ENCODE assay signal across 8 mouse cellular contexts in the genomic region with DNA sequence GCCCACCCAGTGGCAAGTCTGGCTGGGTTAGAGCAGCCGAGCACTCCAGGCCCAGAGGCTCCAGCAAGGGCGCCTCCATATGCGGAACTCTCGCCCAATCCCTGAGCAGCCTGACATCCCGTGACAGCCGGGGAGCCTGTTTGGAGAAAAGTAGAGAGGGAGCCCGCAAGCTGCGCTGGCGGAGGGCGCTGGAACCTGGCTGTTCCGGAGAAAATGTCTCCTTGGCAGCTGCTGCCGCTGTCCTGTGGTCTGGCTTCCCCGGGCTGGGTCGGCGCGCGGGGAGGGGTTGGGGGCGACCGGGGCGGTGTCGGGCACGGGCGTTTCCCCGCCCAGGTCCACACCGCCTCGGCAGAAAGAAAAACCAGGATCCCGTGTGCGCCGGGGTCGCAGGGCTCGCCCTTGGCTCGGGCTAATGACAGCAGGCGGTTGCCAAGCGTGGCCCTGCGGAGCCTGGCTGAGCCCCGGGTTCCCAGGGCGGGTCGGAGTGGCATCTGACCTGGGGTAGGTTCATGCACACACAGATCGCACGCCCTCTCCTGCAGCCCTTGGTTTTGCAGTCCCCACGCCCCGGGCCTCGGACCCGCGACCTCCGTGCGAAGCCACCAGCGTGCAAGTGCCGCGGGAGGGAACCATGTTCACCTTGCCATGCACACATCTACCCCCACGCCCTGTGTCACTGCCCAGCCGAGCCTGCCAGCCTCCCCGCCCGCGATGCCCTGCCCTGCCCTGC. TPM values are rescaled to one million over a fixed set of nuclear protein-coding genes. Genes with fewer than 3 reads are reported as not detected.
DNase-seq lines count a peak whose midpoint lies in the region; ATAC-seq and TF ChIP-seq lines count a peak whose summit lies in the region.

No protein-coding gene starts in this region.

- peaks cover 4 to 6% of the 10 kb centered on the region in 2 experiments; a peak in 1 of 4 replicates for H3K4me1 ChIP-seq in MEL (ENCODE audit: control insufficient read depth in 1 of 2, insufficient read depth in 2 of 2, low read length in 2 of 2)
- peaks cover 17% of the 10 kb centered on the region for H3K4me1 ChIP-seq in forebrain, embryonic 16.5 days (replicated peaks; ENCODE audit: control insufficient read depth, insufficient read depth, low read length)
- peaks cover 6% of the 10 kb centered on the region; the same call in 1 of the 2 replicates for H3K4me1 ChIP-seq in lung, adult 2 months (ENCODE audit: control insufficient read depth, insufficient read depth, low read length)
- peaks cover 25% of the 10 kb centered on the region for H3K4me1 ChIP-seq in neural tube, embryonic 15.5 days

- H3K79me2 ChIP-seq in MEL (ENCODE audit: control insufficient read depth, insufficient read depth, low read length, poor library complexity): peaks cover 17% of the 10 kb centered on the region

- peak overlapping the region; percentile 57 for H3K27ac ChIP-seq in MEL (ENCODE audit: control insufficient read depth, low read depth, low read length)
- peak overlapping the region; percentile 95 for H3K27ac ChIP-seq in forebrain, embryonic 16.5 days (ENCODE audit: low read length)
- peak overlapping the region; percentile 99 for H3K27ac ChIP-seq in layer of hippocampus, adult 2 months
- peak overlapping the region; percentile 99 for H3K27ac ChIP-seq in neural tube, embryonic 15.5 days (replicated peaks)

- intact Hi-C loops in heart, postnatal 36 days (cut with DNase I): loop anchor here (5.0 kb wide), 1 partner anchor 1209 kb away; the partner anchor contains the start of gene Angel2

- TF ChIP-seq CTCF in MEL (IDR thresholded peaks at IDR 0.05 in 2 of 3, conservative IDR thresholded peaks at IDR 0.05 in 1 of 3; ENCODE audit: control insufficient read depth in 1 of 3, insufficient read depth in 1 of 3, low read depth in 2 of 3, low read length in 3 of 3, poor library complexity in 1 of 3, severe bottlenecking in 1 of 3): no peak
- peak; percentile 26 for TF ChIP-seq CTCF in layer of hippocampus, adult 2 months (conservative IDR thresholded peaks at IDR 0.05)
- no peak for TF ChIP-seq CTCF in lung, adult 2 months (IDR thresholded peaks at IDR 0.05; ENCODE audit: insufficient read depth, low read length)

- peak; percentile 89 for DNase-seq in MEL (ENCODE audit: low read depth, low spot score)
- DNase-seq in cerebellum, adult 18-20 months: peak; percentile 80 to 88
- peak; percentile 76 to 81 for DNase-seq in heart, postnatal 36 days
- peak; percentile 84 to 87 for DNase-seq in layer of hippocampus, adult 2 months (ENCODE audit: low spot score in 2 of 2)
- DNase-seq in lung, adult 2 months: peak; percentile 75
- DNase-seq in testis, postnatal 10 days (ENCODE audit: low spot score): peak; percentile 80

- peaks cover 0 to 11% of the 10 kb centered on the region in 2 experiments; a peak in 2 of 4 replicates for H3K36me3 ChIP-seq in MEL (ENCODE audit: control insufficient read depth in 1 of 2, insufficient read depth in 2 of 2, low read length in 2 of 2)
- no peaks in the 10 kb centered on the region for H3K36me3 ChIP-seq in forebrain, embryonic 16.5 days (ENCODE audit: control insufficient read depth, insufficient read depth)
- no peaks in the 10 kb centered on the region for H3K36me3 ChIP-seq in neural tube, embryonic 15.5 days

- peak; percentile 87 for ATAC-seq in forebrain, embryonic 16.5 days
- peak; percentile 80 for ATAC-seq in neural tube, embryonic 15.5 days (ENCODE audit: low FRiP score)

- under 1% methylated on average over 53 of the region's 55 CpGs for WGBS in forebrain, embryonic 16.5 days
- WGBS in lung, adult 2 months: under 1% methylated on average over 53 of the region's 55 CpGs
- under 1% methylated on average over 55 of the region's 55 CpGs for WGBS in neural tube, embryonic 15.5 days

- TF ChIP-seq RAD21 in MEL (IDR thresholded peaks at IDR 0.05; ENCODE audit: low read depth, low read length): no peak

- H3K27me3 ChIP-seq in MEL (ENCODE audit: control insufficient read depth in 1 of 2, insufficient read depth in 2 of 2, low read length in 2 of 2): no peaks in the 10 kb centered on the region
- no peaks in the 10 kb centered on the region for H3K27me3 ChIP-seq in forebrain, embryonic 16.5 days (replicated peaks; ENCODE audit: control insufficient read depth, insufficient read depth, low read length)
- H3K27me3 ChIP-seq in neural tube, embryonic 15.5 days (replicated peaks): no peaks in the 10 kb centered on the region

- no peak for TF ChIP-seq EP300 in MEL (IDR thresholded peaks at IDR 0.05; ENCODE audit: low read depth in 1 of 2, low read length in 2 of 2)

- peak overlapping the region; percentile 88 for H3K4me2 ChIP-seq in forebrain, embryonic 16.5 days (ENCODE audit: low read length)
- peak overlapping the region; percentile 82 for H3K4me2 ChIP-seq in neural tube, embryonic 15.5 days

- peak overlapping the region; percentile 85 for H3K9ac ChIP-seq in MEL (ENCODE audit: control insufficient read depth, low read depth, low read length, poor library complexity, severe bottlenecking)
- peak overlapping the region; percentile 88 for H3K9ac ChIP-seq in forebrain, embryonic 16.5 days (replicated peaks; ENCODE audit: low read depth, low read length)
- H3K9ac ChIP-seq in neural tube, embryonic 15.5 days (replicated peaks): peak overlapping the region; percentile 98

- H3K4me3 ChIP-seq in MEL (ENCODE audit: control insufficient read depth in 1 of 2, insufficient read depth in 1 of 2, low read depth in 2 of 2, low read length in 2 of 2): peak overlapping the region; percentile 86 to 97
- H3K4me3 ChIP-seq in forebrain, embryonic 16.5 days (replicated peaks; ENCODE audit: low read length): peak overlapping the region; percentile 65
- peak overlapping the region; percentile 93 for H3K4me3 ChIP-seq in layer of hippocampus, adult 2 months
- H3K4me3 ChIP-seq in lung, adult 2 months (replicated peaks; ENCODE audit: extremely low read depth, low read depth, low read length): peak overlapping the region; percentile 59
- peak overlapping the region; percentile 86 for H3K4me3 ChIP-seq in neural tube, embryonic 15.5 days (replicated peaks)

- TF ChIP-seq POLR2A in MEL (IDR thresholded peaks at IDR 0.05; ENCODE audit: control insufficient read depth in 1 of 2, insufficient read depth in 1 of 2, low read depth in 1 of 2, low read length in 2 of 2, poor library complexity in 1 of 2): peak; percentile 57 to 59; a peak in 2 of 4 replicates
- TF ChIP-seq POLR2A in lung, adult 2 months (IDR thresholded peaks at IDR 0.05; ENCODE audit: borderline replicate concordance, extremely low read depth, low read depth, low read length): peak; percentile 68; the same call in 1 of the 2 replicates

- no peaks in the 10 kb centered on the region for H3K9me3 ChIP-seq in MEL (replicated peaks; ENCODE audit: insufficient read depth, low read length)
- H3K9me3 ChIP-seq in forebrain, embryonic 16.5 days (ENCODE audit: control insufficient read depth, low read length): no peaks in the 10 kb centered on the region
- H3K9me3 ChIP-seq in neural tube, embryonic 15.5 days (replicated peaks): no peaks in the 10 kb centered on the region

TF ChIP-seq in MEL, 35 proteins besides CTCF, POLR2A, EP300 and RAD21 (continues in another document):
- TF ChIP-seq ETS1 (IDR thresholded peaks at IDR 0.05; ENCODE audit: low read depth, low read length) (0 out of 2 replicates have a peak, but pooled peaks have one; percentile 12), BHLHE40 (IDR thresholded peaks at IDR 0.05; ENCODE audit: borderline replicate concordance, low read depth, low read length) (peak; percentile 25; the same call in 1 of the 2 replicates), ZC3H11A (IDR thresholded peaks at IDR 0.05; ENCODE audit: low read depth, low read length) (0 out of 2 replicates have a peak, but pooled peaks have one; percentile 8), CHD1 (IDR thresholded peaks at IDR 0.05; ENCODE audit: low read depth, low read length) (no peak), POLR2AphosphoS2 (IDR thresholded peaks at IDR 0.05; ENCODE audit: low read length) (peak; percentile 65; the same call in 1 of the 2 replicates), USF2 (IDR thresholded peaks at IDR 0.05; ENCODE audit: borderline replicate concordance in 1 of 2, insufficient read depth in 1 of 2, low read depth in 1 of 2, low read length in 2 of 2) (0 out of 4 replicates have a peak, but pooled peaks of 1 of the 2 experiments have one; percentile 27), SIN3A (IDR thresholded peaks at IDR 0.05; ENCODE audit: low read length) (peak; percentile 47; the same call in 1 of the 2 replicates), USF1 (IDR thresholded peaks at IDR 0.05; ENCODE audit: low read depth, low read length) (peak; percentile 80), ZMIZ1 (IDR thresholded peaks at IDR 0.05; ENCODE audit: low read depth, low read length) (no peak; the same call in 1 of the 2 replicates)

RNA-seq across cellular contexts. Expression of gene Rcor3, which starts 1.1 kb away (rescaled TPM):
- 5.0 and 6.7 TPM in 2 replicates for total RNA-seq in MEL (2012; rRNA removed)
- polyA plus RNA-seq in MEL (2012; ENCODE audit: insufficient read depth in 1 of 2, insufficient read length in 2 of 2, low read depth in 1 of 2, low replicate concordance in 2 of 2, missing spikeins in 1 of 2): 10 to 100 TPM in 1 of 2 experiments, not detected in 1; 15.5 TPM
- 25.5 and 27.3 TPM in 2 replicates for polyA plus RNA-seq in forebrain, embryonic 16.5 days (2015; fragmentation: Nextera tagmentation; extraction: Ambion mirVana)
- total RNA-seq in heart, postnatal 36 days (2021): 10 to 100 TPM; 36.8 to 42.6 TPM
- total RNA-seq in layer of hippocampus, adult 2 months (2021): 10 to 100 TPM; 51.1 to 55.7 TPM
- polyA plus RNA-seq in lung, adult 2 months (2012; rRNA removed): 31.4 and 35.2 TPM in 2 replicates
- 36.0 and 38.3 TPM in 2 replicates for polyA plus RNA-seq in neural tube, embryonic 15.5 days (2015; fragmentation: Nextera tagmentation; extraction: Ambion mirVana)

RNA-seq across cellular contexts. Expression of gene Traf5, which starts 44.4 kb away (rescaled TPM):
- 3.5 and 4.0 TPM in 2 replicates for total RNA-seq in MEL (2012; rRNA removed)
- 1 to 10 TPM in 1 of 2 experiments, not detected in 1; 7.3 TPM for polyA plus RNA-seq in MEL (2012; ENCODE audit: insufficient read depth in 1 of 2, insufficient read length in 2 of 2, low read depth in 1 of 2, low replicate concordance in 2 of 2, missing spikeins in 1 of 2)
- 3.1 and 3.6 TPM in 2 replicates for polyA plus RNA-seq in forebrain, embryonic 16.5 days (2015; fragmentation: Nextera tagmentation; extraction: Ambion mirVana)
- 1 to 10 TPM; 5.2 to 6.8 TPM for total RNA-seq in heart, postnatal 36 days (2021)
- 1 to 10 TPM; 2.0 to 2.7 TPM for total RNA-seq in layer of hippocampus, adult 2 months (2021)
- 16.2 and 23.5 TPM in 2 replicates for polyA plus RNA-seq in lung, adult 2 months (2012; rRNA removed)
- 1.7 and 5.8 TPM in 2 replicates for polyA plus RNA-seq in neural tube, embryonic 15.5 days (2015; fragmentation: Nextera tagmentation; extraction: Ambion mirVana)

RNA-seq across cellular contexts. Expression of gene Kcnh1, which starts 53.8 kb away (rescaled TPM):
- total RNA-seq in MEL (2012; rRNA removed): not detected in 2 replicates
- not detected for polyA plus RNA-seq in MEL (2012; ENCODE audit: insufficient read depth in 1 of 2, insufficient read length in 2 of 2, low read depth in 1 of 2, low replicate concordance in 2 of 2, missing spikeins in 1 of 2)
- polyA plus RNA-seq in forebrain, embryonic 16.5 days (2015; fragmentation: Nextera tagmentation; extraction: Ambion mirVana): 2.1 and 3.0 TPM in 2 replicates
- under 1 TPM; 0.11 TPM for total RNA-seq in heart, postnatal 36 days (2021)
- 10 to 100 TPM; 36.8 to 37.2 TPM for total RNA-seq in layer of hippocampus, adult 2 months (2021)
- polyA plus RNA-seq in lung, adult 2 months (2012; rRNA removed): 1.7 and 1.9 TPM in 2 replicates
- 4.4 and 4.6 TPM in 2 replicates for polyA plus RNA-seq in neural tube, embryonic 15.5 days (2015; fragmentation: Nextera tagmentation; extraction: Ambion mirVana)

Comparison
In these comparisons a context has a peak if more than half of its experiments do, and no peak if none do; other contexts are left out.
1. Peak in every context shown above with its lines: DNase-seq, ATAC-seq, H3K4me3 ChIP-seq and H3K27ac ChIP-seq.